Mouse (Mus musculus) neural tube, embryonic 14.5 days (tissue): ENCODE results near the gene Atxn1. TPM values are rescaled to one million over a fixed set of nuclear protein-coding genes. Genes with fewer than 3 reads are reported as not detected.

Experiments
- ATAC-seq: fragments of 200-750 bp; cut with Nextera tagmentation; 2 replicates; pipeline ENCODE4 v1.8.0; 2017; ENCODE audit warnings: low read depth, mild to moderate bottlenecking, moderate TSS enrichment, moderate library complexity
- H3K27ac ChIP-seq: fragments of 300-500 bp; sonication (generic); 2 replicates; pipeline ENCODE4 v1.5.1; 2014; ENCODE audit warnings: low read depth, mild to moderate bottlenecking, control low read depth, low read length, moderate library complexity, mixed read lengths
- H3K27me3 ChIP-seq: fragments of 300-500 bp; sonication (generic); 2 replicates; pipeline ENCODE4 v1.6.1; 2014; ENCODE audit warnings: low read length; ENCODE audit not compliant: control insufficient read depth, insufficient read depth
- H3K36me3 ChIP-seq: fragments of 300-500 bp; sonication (generic); 2 replicates; pipeline ENCODE4 v1.6.1; 2014; ENCODE audit warnings: low read length, mixed read lengths; ENCODE audit not compliant: control insufficient read depth, insufficient read depth
- H3K4me1 ChIP-seq: fragments of 300-500 bp; sonication (generic); 2 replicates; pipeline ENCODE4 v1.6.1; 2014; ENCODE audit warnings: low read length; ENCODE audit not compliant: control insufficient read depth, insufficient read depth
- H3K4me2 ChIP-seq: fragments of 300-500 bp; sonication (generic); 2 replicates; pipeline ENCODE4 v1.6.1; 2014; ENCODE audit warnings: mild to moderate bottlenecking, low read depth, low read length, control low read depth
- H3K4me3 ChIP-seq: fragments of 300-500 bp; sonication (generic); 2 replicates; pipeline ENCODE4 v1.5.1; 2014; ENCODE audit warnings: low read depth, low read length, control low read depth, mixed read lengths
- H3K9ac ChIP-seq: fragments of 300-500 bp; sonication (generic); replicated peaks from 2 replicates; pipeline ENCODE4 v1.6.1; 2014; ENCODE audit warnings: low read depth, mild to moderate bottlenecking, control low read depth, low read length, mixed read lengths
- H3K9me3 ChIP-seq: fragments of 300-500 bp; sonication (generic); 2 replicates; pipeline ENCODE4 v1.6.1; 2016; ENCODE audit warnings: low read length; ENCODE audit not compliant: control insufficient read depth
- WGBS: fragments of 180-500 bp; shearing (Covaris S2); extraction: QIAGEN DNeasy Blood & Tissue Kit; methylation state at CpG from one replicate; pipeline ENCODE4 v1.1.7; 2014; 5-methylcytosine and 5-hydroxymethylcytosine counted together
- polyA plus RNA-seq: library from polyadenylated mRNA; unstranded; fragments of >200 nt; fragmentation: Nextera tagmentation; extraction: Ambion mirVana; gene quantifications from 2 replicates; pipeline ENCODE4 v1.2.1, GENCODE M21; 2014

The Atxn1 gene
- polyA plus RNA-seq, 1 experiment from 2014 or later, result 9.4 TPM

DNA sequence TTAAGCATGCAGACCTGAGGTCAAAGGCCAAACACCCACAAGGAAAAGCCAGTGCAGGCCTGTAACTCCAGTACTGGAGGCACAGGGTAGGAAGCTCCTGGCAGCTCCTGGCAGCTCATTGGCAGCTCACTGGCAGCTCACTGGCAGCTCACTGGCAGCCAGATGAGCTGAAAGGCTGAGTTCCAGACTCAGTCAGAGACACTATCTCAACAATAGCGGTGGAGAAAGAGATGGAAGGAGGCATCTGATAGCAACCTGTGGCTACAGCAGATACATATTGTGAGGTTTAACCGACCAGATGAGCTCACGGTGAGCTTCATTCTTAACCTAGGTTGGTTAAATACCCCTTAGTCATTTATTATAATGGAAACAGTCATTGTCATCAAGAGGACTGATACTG lies 328.4 kb downstream of the Atxn1 start:
- H3K4me2 ChIP-seq, result no peak overlapping the region

DNA sequence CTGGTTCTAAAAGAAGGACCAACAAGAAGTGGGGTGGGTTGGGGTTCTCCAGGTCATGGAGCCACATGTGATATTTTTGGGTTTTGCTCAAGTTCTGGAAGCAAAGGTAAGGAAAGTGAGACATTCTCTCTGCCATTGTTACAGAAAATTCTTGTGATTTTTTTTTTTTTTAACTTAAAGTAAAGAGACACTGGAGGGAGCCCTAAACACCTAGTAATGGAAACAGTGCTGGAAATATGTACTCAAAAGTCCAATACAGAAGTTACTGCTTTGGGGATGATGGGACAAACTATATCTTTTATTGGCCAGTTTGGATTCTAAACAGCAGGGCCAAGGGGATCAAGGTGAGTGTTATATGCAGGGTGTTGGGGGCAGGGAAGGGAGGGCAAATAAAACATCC lies 330.9 kb downstream of the Atxn1 start:
- Histone ChIP-seq H3K4me2 (no peak overlapping the region), H3K9ac (no peak overlapping the region), H3K36me3 (no peaks in the 10 kb centered on the region), H3K9me3 (no peaks in the 10 kb centered on the region), H3K4me1 (0 out of 2 replicates have a peak, but pooled peaks cover 2% of the 10 kb centered on the region), H3K4me3 (no peak overlapping the region), H3K27ac (no peak overlapping the region), H3K27me3 (no peaks in the 10 kb centered on the region)
- no peak for ATAC-seq

More for the DNA sequence above, 328.4 kb downstream of the Atxn1 start:
- no peaks in the 10 kb centered on the region for H3K27me3 ChIP-seq
- H3K9ac ChIP-seq, result no peak overlapping the region
- no peak for ATAC-seq
- H3K4me3 ChIP-seq, result no peak overlapping the region
- no peaks in the 10 kb centered on the region for H3K36me3 ChIP-seq
- H3K27ac ChIP-seq, result no peak overlapping the region
- H3K4me1 ChIP-seq, result no peaks in the 10 kb centered on the region
- WGBS, result 89% methylated on average over 3 of the region's 3 CpGs
- H3K9me3 ChIP-seq, result no peaks in the 10 kb centered on the region

DNA sequence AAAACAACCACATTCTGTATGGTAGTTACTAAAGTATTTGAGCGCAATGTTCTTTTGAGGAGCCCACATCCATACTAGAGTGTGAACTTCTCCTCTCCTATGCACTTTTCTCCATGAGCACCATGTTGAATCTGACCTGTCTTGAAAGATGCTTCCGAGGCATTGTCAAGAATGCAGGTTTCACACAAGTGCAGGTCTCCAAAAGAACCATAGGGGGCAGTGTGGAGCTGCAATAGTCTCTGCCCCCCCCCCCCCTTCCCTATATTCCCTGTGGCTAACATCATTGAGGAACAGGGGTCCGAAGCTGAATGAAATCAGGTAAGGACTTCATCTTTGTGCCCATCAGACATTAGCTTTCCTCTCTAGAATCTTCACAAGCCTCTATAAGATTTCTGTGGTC lies 332.7 kb downstream of the Atxn1 start:
- no peaks in the 10 kb centered on the region for H3K36me3 ChIP-seq
- ATAC-seq, result no peak
- no peak overlapping the region for H3K4me2 ChIP-seq
- no peak overlapping the region for H3K27ac ChIP-seq
- 88% methylated on average over 3 of the region's 3 CpGs for WGBS
- no peak overlapping the region for H3K4me3 ChIP-seq
- H3K9me3 ChIP-seq, result no peaks in the 10 kb centered on the region
- H3K27me3 ChIP-seq, result no peaks in the 10 kb centered on the region
- H3K4me1 ChIP-seq, result 0 out of 2 replicates have a peak, but pooled peaks cover 2% of the 10 kb centered on the region
- no peak overlapping the region for H3K9ac ChIP-seq

DNA sequence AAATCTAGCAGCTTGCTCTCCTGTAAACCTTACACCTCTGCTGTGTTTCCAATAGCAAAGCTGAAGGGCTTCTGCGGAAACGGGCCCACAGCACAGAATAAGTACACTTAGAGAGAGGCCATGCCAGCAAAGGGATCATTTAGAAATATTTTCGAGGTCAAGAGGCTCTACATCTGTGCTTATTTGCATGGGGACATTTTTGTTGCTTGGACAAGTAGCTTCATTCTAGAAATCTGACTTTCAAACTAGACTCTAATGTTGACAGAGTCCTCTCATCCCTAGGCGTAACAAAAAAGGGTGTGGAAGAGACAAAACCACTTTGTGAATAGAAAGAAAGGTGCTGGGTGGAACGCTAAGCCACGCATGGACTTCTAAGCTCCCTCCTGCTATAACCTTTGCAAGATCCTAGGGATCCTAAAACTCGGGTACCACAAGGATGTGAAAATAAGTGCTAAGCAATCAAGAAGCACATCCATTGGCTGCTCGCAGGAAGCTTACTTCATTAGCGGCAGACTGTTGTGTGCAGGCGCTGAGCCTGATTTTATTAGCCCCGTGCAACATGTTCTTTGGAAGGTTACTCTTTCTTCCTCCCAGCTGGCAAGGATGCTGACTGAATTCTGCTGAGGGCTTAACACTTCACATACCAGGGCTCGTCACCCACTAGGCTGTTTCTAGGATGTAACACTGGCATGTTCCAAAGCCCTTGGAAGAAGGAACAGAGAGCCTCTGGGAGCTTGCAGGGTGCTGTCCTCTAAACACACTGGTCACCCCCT lies 334.1 kb downstream of the Atxn1 start:
- Histone ChIP-seq H3K9ac (no peak overlapping the region), H3K36me3 (no peaks in the 10 kb centered on the region), H3K27me3 (no peaks in the 10 kb centered on the region), H3K9me3 (no peaks in the 10 kb centered on the region), H3K4me2 (no peak overlapping the region), H3K4me1 (0 out of 2 replicates have a peak, but pooled peaks cover 2% of the 10 kb centered on the region), H3K4me3 (no peak overlapping the region), H3K27ac (no peak overlapping the region)
- 71% methylated on average over 12 of the region's 12 CpGs for WGBS
- ATAC-seq, result no peak

DNA sequence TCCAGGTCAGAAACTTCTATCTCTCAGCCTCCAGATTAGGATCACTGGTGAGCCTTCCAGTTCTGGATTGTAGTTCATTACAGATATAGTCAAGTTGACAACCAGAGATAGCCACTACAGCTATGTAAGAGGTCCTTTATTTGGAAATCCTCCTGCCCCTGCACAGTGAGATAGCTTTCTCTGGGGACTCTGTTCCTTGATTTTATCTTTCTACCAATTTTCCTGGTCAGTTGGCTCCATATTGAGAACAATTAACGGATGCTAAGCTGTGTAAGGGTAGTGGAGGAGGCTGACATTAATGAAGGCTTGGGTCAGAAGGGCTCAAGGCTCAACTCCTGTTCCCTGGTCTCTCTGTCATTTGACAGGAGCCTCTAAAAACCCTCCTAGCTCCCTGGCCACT lies 335.1 kb downstream of the Atxn1 start:
- H3K27ac ChIP-seq, result no peak overlapping the region
- H3K4me3 ChIP-seq, result no peak overlapping the region
- H3K27me3 ChIP-seq, result no peaks in the 10 kb centered on the region
- H3K9me3 ChIP-seq, result no peaks in the 10 kb centered on the region
- no peak for ATAC-seq
- H3K9ac ChIP-seq, result no peak overlapping the region
- WGBS, result 91% methylated on average over 1 of the region's 1 CpGs
- H3K36me3 ChIP-seq, result no peaks in the 10 kb centered on the region
- 0 out of 2 replicates have a peak, but pooled peaks cover 2% of the 10 kb centered on the region for H3K4me1 ChIP-seq
- no peak overlapping the region for H3K4me2 ChIP-seq

DNA sequence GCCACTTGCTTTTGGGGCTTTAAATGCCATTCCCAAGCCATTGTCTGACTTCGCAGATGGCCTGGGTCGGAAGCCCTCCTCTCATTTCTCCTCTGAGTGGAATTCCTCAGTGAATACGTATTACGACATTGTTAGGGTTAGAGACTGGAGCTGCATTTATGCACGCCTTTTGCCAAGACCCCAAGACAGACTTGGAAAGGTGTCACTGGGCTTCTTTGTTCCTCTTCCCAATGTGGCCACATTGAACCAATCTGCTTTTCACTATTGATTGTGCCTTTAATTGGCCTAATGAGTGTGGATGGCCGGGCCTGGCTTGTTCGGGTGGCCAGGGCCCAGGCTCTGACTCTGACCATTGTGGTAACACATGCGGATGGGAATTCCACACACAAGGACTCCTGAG lies 336.5 kb downstream of the Atxn1 start:
- Histone ChIP-seq H3K27ac (no peak overlapping the region), H3K27me3 (no peaks in the 10 kb centered on the region), H3K9ac (no peak overlapping the region), H3K9me3 (no peaks in the 10 kb centered on the region), H3K4me1 (0 out of 2 replicates have a peak, but pooled peaks cover 2% of the 10 kb centered on the region), H3K36me3 (no peaks in the 10 kb centered on the region), H3K4me3 (no peak overlapping the region), H3K4me2 (no peak overlapping the region)
- WGBS, result 44% methylated on average over 8 of the region's 8 CpGs
- no peak for ATAC-seq

DNA sequence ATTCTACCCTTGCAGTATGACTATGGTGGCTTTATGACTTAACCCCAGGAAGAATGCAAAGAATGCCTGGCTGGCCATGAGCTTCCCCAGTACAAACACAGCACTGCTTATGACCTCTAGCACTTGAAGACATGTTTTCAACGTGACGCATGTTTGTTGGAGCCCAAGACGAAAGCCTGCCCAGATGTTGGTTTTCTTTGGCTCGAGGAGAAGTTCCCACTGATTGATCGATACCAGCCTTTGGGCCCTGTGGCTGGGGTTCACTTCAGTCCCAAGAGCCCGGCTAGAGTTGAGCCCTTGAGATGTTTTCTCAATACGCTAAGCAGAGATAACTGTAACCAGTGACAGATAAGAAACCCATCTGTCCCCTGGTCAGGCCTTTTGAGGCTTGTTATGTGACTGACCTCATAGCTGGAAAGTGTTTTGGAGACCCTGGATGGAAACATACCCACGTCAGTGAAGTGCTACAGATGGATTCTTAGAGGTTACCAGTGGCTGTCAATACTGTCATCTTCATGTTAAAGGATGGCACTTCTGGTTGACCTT lies 337.5 kb downstream of the Atxn1 start:
- no peak overlapping the region for H3K4me3 ChIP-seq
- no peaks in the 10 kb centered on the region for H3K27me3 ChIP-seq
- H3K27ac ChIP-seq, result no peak overlapping the region
- no peak for ATAC-seq
- WGBS, result 83% methylated on average over 8 of the region's 8 CpGs
- H3K9ac ChIP-seq, result no peak overlapping the region
- H3K4me2 ChIP-seq, result no peak overlapping the region
- no peaks in the 10 kb centered on the region for H3K9me3 ChIP-seq
- 0 out of 2 replicates have a peak, but pooled peaks cover 2% of the 10 kb centered on the region for H3K4me1 ChIP-seq
- no peaks in the 10 kb centered on the region for H3K36me3 ChIP-seq

DNA sequence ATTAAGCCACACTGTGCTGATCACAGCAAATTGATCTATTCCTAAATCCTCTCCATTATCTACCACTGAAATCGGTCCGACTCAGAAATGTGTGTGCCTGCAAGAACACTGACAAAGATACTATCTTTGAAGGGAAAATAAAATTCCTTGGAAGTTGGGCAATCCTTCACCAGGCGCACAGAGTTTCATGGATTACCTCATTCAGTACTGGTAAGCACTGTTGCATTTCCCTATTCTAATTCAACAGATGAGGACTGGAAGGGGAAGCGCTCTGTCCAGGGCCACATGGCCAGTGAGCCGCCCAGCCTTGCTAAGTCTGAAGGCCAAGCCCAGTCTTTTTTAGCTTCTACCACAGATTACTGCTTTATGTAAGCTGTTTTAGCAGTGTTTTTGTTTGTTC lies 339.1 kb downstream of the Atxn1 start:
- H3K4me3 ChIP-seq, result no peak overlapping the region
- no peak overlapping the region for H3K27ac ChIP-seq
- H3K4me1 ChIP-seq, result 0 out of 2 replicates have a peak, but pooled peaks cover under 1% of the 10 kb centered on the region
- no peak overlapping the region for H3K9ac ChIP-seq
- H3K4me2 ChIP-seq, result no peak overlapping the region
- ATAC-seq, result no peak
- H3K27me3 ChIP-seq, result no peaks in the 10 kb centered on the region
- 93% methylated on average over 5 of the region's 5 CpGs for WGBS
- no peaks in the 10 kb centered on the region for H3K9me3 ChIP-seq
- H3K36me3 ChIP-seq, result no peaks in the 10 kb centered on the region

DNA sequence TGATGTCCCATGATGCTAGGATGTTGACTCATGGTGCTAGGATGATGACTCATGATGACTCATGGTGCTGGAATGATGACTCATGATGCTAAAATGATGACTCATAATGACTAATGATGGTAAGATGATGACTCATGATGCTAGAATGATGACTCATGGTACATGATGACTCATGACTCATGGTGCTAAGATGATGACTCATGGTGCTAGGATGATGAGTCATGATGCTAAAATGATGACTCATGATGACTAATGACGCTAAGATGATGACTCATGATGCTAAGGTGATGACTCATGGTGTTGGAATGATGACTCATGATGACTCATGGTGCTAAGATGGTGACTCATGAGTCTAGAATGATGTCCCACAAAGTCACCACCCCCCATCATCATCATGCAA lies 341.0 kb downstream of the Atxn1 start:
- WGBS, result 69% methylated on average over 1 of the region's 1 CpGs
- Histone ChIP-seq H3K4me3 (no peak overlapping the region), H3K27ac (no peak overlapping the region), H3K4me2 (no peak overlapping the region), H3K9me3 (no peaks in the 10 kb centered on the region), H3K9ac (no peak overlapping the region), H3K27me3 (no peaks in the 10 kb centered on the region), H3K4me1 (no peaks in the 10 kb centered on the region), H3K36me3 (no peaks in the 10 kb centered on the region)
- no peak for ATAC-seq
